Mouse (Mus musculus) spleen, adult 18-20 months (tissue): Measurements from ENCODE around the gene Papola.

Source experiments
- DNase-seq, 2 experiments: peaks; one replicate each; pipeline ENCODE4 v3.0.0; 2022; ENCODE audit warnings: mixed read lengths in 2 of 2

Gene Papola

DNA sequence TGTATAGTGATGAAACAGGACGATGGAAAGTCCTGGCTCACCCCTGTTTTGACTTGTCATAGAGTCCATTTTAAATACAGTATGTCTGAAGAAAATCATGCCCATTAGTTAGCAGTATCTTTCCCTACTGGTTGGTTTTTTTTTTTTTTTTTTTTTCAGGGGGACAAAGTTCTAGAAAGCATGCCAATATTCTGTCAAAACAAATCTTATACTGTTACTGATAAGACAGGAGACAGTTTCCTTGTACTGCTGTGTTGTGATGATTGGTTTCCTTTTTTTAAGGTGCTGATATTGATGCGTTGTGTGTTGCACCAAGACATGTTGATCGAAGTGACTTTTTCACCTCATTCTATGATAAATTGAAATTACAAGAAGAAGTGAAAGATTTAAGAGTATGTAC is 21.7 kb downstream of the Papola start:
- DNase-seq, result no peak

DNA sequence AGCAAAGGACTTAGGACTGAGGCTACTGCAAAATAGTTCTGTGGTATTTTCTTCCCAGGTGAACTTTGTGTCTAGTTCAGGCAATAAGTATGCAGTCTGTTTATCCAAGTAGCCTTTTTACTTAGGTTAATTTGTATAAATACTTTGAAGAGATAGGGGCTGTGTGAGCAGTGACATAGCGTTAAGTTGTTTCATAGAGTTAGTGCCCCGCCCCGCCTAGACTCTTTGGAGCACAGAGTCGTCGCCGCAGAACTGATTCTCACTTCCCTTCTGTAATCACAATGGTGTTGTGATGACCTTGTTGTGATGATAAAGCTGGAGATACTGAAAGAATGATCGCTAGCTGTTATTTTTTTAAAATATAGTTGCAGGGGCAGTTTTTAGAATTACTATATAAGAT is 22.9 kb downstream of the Papola start:
- DNase-seq, result no peak

DNA sequence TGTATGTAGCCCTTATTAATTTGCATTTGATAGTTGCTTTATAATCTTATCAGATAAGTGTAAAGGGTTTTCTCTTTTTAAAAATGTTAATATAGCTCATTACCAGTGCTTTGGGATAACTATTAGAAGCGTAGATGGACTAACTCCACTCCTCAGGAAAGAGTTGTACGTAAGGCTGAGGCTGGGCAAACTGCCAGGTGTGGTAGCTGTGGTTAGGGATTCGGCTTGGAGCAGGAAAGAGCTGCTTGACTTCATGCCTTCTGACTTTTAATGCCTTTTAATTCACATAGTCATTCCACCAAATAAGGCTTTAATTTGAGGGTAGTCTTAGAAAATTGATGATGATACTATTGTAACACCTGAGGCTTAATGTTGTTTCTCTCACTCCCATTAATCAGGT is 24.5 kb downstream of the Papola start:
- no peak for DNase-seq

DNA sequence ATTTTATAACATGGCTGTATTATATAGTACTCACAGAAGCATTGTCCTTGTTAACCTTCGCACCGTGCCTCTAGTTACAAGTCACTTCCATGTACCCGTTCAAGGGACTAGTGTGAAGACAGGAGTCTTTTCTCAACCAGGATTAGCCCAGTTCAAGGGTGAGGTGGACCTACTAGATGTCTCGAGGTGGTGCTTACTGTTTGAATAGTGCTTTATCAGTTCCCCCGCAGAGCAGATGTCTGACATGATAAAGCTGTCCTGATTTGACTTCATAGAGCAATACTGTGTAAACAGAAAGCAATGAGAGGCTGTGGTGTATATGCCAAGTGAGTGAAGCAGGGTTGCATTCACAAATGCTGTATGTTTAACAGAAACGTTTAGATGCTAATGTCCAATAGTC is 26.1 kb downstream of the Papola start:
- DNase-seq, result no peak

DNA sequence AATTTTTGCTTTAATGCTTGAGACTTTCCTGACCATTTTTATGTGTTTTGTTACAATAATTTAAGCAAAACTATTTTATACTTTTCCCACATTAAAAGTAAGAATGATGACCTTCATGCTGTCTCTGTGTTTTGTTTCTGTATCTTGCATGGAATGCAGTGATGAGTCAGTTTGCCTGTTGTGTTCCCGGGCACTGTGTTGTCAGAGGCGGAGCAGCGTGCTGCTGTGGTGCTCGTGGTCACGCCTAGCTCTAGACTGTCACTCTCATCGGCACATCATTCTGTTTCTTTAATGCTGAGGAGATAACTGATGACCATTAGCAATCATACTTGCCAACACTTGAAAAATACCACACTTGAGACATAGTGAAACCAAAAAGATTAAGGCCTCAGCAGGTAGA is 29.5 kb downstream of the Papola start:
- DNase-seq, result no peak

DNA sequence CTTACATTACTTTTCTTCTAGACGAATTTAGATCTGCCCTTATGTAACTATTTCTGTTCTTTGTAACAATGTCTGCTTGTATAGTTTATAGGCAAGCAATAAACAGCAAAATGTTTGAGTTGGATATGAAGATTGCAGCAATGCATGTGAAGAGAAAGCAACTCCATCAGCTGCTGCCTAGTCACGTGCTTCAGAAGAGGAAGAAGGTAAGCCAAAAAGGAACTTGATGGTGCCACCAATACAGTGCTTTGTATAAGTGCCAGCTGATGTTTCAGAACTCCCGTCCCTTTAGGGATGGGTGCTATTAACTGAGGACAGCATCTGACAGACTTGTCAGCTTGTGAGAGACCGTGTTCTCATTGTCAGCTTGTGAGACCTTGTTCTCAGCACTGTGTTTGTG is 39.0 kb downstream of the Papola start:
- no peak for DNase-seq

DNA sequence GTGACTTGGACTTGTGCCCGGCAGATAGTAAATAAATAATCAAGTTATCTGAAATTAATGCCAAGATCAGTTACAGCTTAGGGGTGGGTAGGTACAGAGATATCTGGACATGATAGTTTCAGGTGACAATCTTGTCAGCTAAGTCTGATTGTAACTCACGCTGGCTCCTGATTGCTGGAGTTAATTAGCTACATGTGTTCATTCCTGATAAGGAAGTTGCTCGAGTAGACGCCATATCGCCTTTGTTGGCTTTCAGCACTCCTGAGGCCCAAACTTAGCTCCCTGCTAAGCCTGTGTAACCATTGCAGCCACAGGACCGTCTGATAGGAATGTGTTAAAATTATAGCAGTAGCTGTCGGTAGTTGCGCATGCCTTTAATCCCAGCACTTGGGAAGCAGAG is 40.2 kb downstream of the Papola start:
- no peak for DNase-seq

DNA sequence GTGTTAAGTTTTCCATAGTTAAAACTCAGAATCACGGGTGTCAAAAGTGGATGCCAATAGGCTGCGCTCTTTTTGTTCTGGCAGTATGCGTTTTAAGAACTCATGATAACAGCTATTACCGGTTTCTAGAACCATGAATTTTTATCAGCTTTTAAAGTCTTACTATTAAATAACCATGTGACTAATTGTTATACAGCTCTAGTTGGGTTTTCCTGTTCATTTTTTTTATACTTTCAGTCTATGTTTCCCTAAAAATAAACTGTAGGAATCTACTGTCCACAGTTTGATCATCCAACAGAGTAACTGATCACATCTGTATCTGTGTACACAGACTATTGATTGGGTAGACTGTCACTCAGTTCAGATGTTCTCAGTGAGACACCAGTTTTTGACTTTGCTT is 40.8 kb downstream of the Papola start:
- DNase-seq, result no peak

DNA sequence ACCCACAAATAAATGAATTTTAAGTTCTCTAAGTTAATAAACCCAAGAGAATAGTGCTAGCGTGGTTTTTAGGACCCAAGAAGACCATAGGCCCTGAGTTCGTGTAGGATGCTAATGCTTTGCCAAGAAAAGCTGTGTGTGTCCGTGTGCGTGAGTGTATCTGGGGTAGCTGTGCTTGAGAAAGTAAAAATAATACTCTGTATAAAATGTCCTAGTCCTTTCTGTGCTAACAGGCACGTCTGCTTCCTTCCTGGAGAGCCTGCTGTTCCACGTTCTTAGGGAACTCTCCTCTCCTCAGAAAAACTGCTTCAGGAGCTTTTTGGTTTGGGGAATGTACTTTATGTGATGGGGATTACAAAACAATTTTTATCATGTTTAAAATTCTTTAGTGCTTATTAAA is 48.0 kb downstream of the Papola start:
- DNase-seq, result no peak

DNA sequence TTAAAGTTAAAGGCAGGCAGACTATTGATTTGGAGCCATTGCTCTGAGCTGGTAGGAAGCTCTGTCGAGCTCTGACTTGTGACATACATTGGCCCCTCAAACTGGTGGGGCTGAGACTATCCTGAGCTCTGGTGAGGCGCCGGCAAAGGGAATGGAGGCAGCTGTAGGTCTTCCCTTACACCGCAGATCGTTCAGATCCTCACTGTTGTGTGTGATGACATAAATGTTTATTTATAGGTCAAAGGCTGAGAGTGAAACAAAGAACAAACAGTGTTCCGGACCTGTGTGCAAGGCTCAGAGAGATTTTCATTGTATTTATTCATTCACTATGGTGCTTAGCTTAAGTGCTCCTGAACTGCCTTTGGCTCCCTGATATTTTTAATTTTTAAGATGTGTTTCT is 50.4 kb downstream of the Papola start:
- no peak for DNase-seq

DNA sequence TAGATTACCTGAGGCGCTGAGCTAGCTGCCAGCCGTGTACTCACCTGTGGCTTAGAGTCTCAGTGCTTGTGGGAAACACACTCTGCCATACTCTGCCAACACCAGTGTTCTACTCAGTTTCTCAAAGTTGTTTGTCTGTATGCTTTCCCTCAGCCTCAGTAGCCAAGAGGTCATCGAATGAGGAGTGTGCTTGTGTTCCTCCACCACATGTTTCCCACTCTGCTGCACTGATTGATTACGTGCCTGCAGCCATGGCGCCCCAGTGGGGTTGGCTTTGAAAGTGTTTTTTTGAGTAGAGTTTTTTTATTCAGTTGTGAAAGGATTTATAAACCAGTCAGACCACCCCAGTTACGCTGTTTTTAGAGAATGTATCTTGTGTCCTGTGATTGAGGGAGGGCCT is 51.1 kb downstream of the Papola start:
- no peak for DNase-seq

DNA sequence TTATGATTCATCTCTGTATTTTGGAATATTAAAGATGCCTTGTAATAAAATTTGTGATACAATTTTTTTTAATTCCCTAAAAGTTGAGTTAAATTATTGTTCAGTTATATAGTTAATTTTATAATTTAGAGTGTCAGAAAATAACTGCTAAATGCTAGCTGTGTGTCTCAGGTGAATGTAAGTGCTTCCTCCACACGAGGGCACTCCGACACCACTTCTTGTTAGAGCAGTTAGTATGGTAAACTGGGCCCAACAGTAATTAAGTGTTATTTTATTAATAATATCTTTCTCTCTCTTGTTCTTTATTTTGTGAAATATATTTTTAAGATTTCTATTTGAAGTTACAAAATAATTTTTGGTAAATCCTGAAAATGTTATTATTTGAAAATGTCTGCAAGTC is 51.7 kb downstream of the Papola start:
- DNase-seq, result peak in 1 of 2 experiments; percentile 23

DNA sequence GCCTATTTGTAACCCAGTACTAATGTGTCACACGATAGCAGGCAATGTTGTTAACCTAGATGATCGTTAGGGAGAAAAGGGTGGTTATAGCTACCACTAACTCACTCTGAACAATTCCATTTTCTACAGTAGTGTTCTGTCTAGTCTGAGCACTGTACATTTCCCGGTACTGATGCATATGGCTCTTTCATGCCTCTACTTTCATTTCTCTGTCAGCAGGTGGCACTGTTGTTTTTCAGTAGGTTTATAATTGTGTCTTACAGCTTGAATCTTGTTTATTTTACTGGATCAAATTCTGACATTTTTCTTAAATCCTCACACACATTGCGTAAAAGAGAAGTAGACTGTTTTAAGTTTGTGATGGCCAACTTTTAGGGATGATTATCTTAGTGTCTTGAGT is 54.6 kb downstream of the Papola start:
- no peak for DNase-seq

DNA sequence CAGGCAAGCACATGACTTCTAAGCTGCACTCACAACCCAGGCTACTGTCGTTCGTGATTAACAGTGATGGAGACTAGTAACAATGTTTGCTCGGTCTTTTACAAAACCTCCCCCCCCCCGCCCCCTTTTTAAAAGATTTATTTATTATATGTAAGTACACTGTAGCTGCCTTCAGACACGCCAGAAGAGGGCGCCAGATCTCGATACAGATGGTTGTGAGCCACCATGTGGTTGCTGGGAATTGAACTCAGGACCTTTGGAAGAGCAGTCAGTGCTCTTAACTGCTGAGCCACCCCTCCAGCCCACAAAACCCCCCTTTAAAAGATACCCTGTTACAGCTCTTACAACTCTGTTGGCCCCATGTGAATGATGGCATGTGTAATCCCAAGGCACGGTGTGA is 56.1 kb downstream of the Papola start:
- peak in 1 of 2 experiments; percentile 14 for DNase-seq

DNA sequence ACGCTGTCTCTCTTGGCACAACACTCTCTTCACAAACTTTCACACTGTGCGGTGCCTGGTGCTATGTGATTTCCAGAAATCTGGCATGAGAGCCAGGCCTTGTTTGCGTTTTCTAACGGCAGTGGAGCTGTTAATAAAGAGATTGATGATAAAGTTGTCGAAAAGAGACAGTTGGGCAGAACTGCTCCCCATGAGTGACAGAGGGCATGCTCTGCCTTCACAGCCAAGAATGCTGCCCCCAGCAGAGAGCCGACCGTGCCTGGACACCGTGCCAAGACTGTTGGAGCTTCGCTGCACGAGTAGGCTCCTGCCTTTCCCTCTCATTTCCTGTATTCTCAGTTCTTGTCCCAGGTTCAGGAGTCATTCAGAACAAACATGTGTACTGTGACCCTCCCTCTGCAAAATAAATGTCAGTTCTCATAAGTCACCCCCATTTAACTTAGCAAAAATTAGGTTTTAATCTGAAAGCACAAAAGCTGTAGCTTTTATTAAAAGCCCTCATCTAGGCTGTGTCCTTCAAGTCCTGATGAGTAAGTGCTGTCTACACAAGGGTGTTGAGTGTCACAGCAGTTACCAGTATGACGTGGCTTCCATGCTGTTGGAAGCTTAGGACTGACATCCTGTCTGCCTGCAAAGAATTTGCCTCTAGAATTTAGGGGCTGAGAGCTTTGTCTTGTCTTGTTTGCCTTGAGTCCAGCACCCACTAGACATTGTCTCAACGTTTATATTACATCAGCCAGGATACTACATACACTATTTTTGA is 58.9 kb downstream of the Papola start:
- DNase-seq, result no peak

DNA sequence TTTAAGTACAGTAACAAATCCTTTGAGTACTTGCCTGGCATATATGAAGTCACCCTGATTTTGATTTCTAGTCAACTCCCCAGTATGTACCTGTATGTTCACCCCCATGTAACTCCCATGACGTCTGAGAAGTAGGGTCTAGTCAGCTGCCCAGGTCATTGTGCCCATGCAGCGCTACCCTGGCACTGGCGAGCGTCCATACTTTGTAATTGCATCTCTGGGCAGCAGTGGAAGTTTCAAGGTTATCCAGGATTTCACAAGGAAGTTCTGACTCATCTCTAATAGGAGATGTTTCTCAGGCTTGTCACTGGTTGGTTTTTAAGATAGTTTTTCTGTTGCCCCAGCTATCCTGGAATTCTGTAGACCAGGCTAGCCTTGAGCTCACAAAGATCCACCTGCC is 59.9 kb downstream of the Papola start:
- DNase-seq, result no peak

DNA sequence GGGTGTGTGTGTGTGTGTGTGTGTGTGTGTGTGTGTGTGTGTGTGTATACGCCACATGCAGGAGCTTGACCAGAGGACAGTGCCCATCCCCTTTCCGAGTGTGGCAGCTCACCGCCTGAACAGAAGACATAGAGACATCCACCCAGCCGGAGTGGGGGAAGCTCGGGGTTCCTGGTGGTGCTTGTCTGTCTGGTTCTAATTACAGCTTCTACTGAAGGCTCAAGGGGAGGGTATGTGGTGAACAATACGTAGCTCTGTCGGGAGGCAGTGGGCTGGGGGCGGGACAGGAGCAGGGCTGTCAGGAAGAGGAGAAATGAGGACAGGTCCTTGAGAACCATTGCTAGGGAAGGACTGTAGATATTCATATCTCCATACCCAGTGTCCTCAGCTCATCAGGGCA is 64.6 kb downstream of the Papola start:
- no peak for DNase-seq

DNA sequence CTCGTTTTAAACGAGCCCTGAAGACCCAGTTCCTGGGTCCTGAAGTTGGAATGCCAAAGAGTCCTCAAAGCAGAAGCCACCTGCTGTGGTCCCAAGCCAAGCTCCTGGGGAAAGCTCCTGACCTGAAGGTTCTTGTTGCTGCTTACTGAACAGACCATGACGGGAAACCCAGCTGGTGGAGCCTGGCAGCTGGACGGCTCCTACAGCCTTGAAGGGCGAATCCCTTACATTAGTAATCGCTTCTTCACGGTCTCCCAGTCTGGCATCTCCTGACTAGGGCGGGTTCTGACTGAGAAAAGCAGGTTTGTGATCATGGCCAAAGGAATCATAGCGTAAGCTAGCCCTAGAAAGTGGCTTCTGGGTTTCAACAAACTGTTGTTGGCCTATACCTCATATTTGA is 66.2 kb downstream of the Papola start:
- no peak for DNase-seq

DNA sequence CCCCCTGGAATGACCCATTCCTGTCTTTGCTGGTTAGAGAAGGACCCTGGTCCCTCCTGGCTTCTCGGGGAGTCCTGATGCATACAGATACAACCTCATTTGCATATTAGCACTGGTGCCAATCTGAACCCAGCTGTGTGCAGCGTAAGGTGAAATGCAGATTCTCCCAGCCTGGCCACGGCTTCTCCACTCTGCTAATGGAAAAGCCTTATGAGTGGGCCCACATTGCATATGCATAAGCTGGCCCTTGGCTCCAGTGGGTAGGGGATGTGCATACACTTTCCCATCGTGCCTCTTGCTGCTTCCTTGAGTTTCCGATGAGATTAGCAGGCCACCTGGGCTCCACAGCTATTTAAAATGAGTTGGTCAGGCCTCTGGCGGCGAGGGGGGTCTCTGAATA is 68.3 kb downstream of the Papola start:
- no peak for DNase-seq

DNA sequence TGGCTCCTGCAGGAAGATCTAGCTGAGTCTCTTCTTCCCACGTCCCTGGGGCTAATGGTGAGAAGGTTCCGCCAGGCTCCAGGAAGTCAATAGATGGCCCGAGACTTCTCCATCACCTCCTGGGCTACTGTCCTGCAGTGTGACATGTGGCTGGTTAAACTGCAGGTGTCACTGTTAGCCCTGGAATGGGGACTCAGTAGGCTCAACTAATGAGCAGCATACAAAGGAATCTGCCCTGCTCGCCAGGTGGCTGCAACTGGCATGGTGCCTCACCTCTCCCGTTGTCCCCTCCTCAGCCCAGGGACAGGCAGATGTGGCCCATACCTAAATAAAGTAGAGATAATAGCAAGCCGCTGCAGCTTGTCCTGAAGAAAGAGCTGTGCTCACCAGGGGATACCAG is 70.1 kb downstream of the Papola start:
- no peak for DNase-seq

DNA sequence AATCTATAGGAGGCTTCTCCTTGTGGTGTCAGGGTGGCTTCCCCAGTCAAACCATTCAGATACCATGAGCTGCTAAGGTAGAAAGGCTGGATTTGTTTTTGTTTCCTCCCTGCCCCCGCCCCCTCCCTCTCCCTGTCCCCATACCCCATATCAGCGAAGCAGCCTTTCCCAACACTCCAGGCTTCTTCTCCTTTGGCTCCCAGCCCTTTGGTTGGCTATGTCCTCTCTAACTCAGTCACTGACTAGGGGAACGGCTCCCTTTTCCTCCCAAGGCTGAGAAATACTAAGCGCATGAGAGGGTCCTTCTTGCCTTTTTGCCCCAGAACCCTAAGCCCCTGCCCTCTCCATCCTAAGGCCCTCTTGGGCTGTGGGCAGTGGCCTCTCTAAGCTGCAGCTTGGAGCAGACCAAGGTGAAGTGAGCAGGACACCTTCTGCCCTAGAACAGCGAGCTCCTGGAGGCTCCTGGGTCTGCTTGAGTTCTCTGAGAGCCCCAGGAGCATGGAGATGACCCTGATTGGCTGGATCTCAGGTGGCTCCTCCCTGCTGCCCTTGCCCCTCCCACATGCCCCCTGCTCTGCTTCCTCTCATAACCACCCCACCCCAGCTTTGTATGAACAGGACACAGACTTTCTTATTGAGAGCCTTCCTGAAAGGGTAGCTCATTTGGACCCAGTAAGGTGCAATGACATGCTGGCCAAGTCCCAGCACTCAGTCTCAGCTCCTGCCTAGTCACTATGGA is 73.6 kb downstream of the Papola start:
- no peak for DNase-seq

DNA sequence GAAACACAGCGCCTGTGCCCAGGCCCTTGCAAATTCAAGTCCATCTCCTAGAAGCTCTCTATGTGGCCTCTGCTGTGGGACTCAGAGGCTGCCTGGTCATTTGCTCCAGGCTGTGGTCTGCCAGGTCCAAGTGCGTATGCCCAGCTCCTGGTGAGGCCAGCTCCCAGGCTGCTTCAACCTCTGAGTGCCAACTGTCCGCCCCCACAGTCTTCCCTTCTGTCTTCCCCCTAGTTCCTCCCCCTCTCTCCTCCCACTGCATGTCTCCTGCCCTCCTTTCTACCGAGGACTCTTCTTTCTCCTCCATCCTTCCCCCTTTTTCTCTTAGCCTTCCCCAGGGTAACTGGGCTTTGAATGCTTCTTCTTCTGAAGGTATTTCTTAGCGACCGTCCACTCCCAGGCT is 77.6 kb downstream of the Papola start:
- no peak for DNase-seq

DNA sequence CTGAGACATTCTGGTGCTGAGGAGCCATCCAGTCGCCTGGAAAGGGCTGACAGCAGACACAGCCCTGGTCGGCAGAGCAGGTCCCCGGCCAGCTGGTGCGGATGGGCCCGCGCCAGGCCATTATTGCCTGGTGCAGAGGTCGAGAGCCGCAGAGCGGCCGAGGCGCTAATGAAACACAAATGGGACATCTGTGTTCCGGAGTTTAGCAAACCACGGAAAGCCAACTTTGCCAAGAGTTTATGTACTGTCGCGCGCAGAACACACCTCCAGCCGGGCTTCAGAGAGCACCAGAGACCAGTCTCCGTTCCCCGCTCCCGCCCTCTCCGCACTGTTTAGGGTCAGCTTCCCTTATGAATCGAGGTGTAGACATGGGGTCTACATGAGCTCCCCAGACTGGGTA is 78.1 kb downstream of the Papola start:
- no peak for DNase-seq

DNA sequence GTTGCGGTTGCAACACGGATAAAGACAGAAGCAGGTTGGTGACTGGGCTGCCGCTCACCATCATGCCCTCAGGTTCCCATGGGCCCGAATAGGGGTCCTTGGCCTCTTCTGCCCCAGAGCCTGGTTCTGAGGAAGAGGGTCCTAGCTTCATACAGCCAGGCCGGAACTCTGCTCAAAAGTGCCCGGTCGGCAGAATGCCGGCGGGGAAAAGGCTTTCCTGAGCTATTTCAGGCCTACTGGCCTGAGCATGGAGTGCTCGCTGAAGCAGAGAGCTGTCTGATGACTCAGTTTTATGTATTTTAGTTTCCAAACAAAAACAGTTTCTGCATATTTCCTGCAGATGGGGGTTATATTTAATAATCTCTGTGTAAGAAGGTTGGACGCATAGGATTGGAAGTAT is 78.9 kb downstream of the Papola start:
- no peak for DNase-seq

DNA sequence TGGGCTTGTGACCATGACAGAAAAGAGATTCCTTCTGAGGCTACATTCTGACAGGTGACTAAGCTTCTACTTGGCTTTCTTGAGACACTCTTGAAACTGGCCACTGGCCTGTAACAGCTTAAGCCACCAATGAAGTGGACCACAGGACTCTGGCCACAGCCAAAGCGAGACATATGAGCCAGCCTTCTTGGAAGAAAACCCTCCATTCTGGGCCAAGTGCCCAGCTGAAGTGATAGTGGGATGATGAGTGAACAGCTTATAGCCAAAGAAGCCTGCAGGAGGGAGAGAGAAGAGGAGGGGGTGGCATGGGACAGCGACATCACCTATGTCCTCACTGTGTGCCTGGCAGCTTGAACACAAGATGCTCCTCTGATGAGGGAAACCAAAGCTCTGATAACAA is 83.2 kb downstream of the Papola start:
- DNase-seq, result no peak
